In genomic region chr4:135257881-135258476, GRCm38 (mm10) we compare ENCODE assay signal across 9 mouse cellular contexts. TPM values are rescaled to one million over a fixed set of nuclear protein-coding genes. Genes with fewer than 3 reads are reported as not detected.
DNase-seq lines count a peak whose midpoint lies in the region; ATAC-seq lines count a peak whose summit lies in the region.
"Had no signal": no experiment of that assay in that cellular context is flagged by ENCODE, and none has a peak within 500 bp of the region (broad histone marks: within the 10 kb centered on the region; RNA-seq: fewer than 3 reads in every experiment).

No protein-coding gene starts in this region.

- H3K9ac ChIP-seq in kidney, embryonic 14.5 days (ENCODE audit: low read depth, low read length): peak overlapping the region; percentile 9; the same call in 1 of the 2 replicates
- peak overlapping the region; percentile 2 for H3K9ac ChIP-seq in embryonic facial prominence, embryonic 14.5 days (ENCODE audit: low read depth, low read length)
- H3K9ac ChIP-seq in hindbrain, embryonic 11.5 days (ENCODE audit: low read depth, low read length): no peak overlapping the region
- no peak overlapping the region for H3K9ac ChIP-seq in midbrain, embryonic 15.5 days

- no peak overlapping the region; the same call in 1 of the 2 replicates for H3K27ac ChIP-seq in kidney, embryonic 14.5 days (ENCODE audit: low read depth, low read length)
- peak overlapping the region; percentile 70 for H3K27ac ChIP-seq in embryonic facial prominence, embryonic 14.5 days (replicated peaks; ENCODE audit: low read depth, low read length)
- H3K27ac ChIP-seq in hindbrain, embryonic 11.5 days (ENCODE audit: low read depth, low read length): peak overlapping the region; percentile 63; the same call in 1 of the 2 replicates
- H3K27ac ChIP-seq in midbrain, embryonic 15.5 days: peak overlapping the region; percentile 71

- H3K27me3 ChIP-seq in kidney, embryonic 14.5 days (ENCODE audit: control insufficient read depth, insufficient read depth, low read length): no peaks in the 10 kb centered on the region
- H3K27me3 ChIP-seq in embryonic facial prominence, embryonic 14.5 days (replicated peaks; ENCODE audit: control insufficient read depth, insufficient read depth, low read length): no peaks in the 10 kb centered on the region
- no peaks in the 10 kb centered on the region for H3K27me3 ChIP-seq in hindbrain, embryonic 11.5 days (ENCODE audit: control insufficient read depth, insufficient read depth, low read length)
- no peaks in the 10 kb centered on the region for H3K27me3 ChIP-seq in midbrain, embryonic 15.5 days (replicated peaks)

- no peaks in the 10 kb centered on the region for H3K9me3 ChIP-seq in kidney, embryonic 14.5 days (ENCODE audit: control insufficient read depth, low read length)
- H3K9me3 ChIP-seq in embryonic facial prominence, embryonic 14.5 days (ENCODE audit: control insufficient read depth, low read length): no peaks in the 10 kb centered on the region
- H3K9me3 ChIP-seq in hindbrain, embryonic 11.5 days (ENCODE audit: control insufficient read depth, low read length): no peaks in the 10 kb centered on the region
- no peaks in the 10 kb centered on the region for H3K9me3 ChIP-seq in midbrain, embryonic 15.5 days

- H3K4me3 ChIP-seq in kidney, embryonic 14.5 days (ENCODE audit: low read length): no peak overlapping the region
- H3K4me3 ChIP-seq in embryonic facial prominence, embryonic 14.5 days (ENCODE audit: low read depth, low read length): no peak overlapping the region
- no peak overlapping the region for H3K4me3 ChIP-seq in hindbrain, embryonic 11.5 days (ENCODE audit: low read depth, low read length)
- H3K4me3 ChIP-seq in midbrain, embryonic 15.5 days: no peak overlapping the region

- no peak overlapping the region for H3K4me2 ChIP-seq in kidney, embryonic 14.5 days (replicated peaks; ENCODE audit: low read depth, low read length)
- H3K4me2 ChIP-seq in embryonic facial prominence, embryonic 14.5 days (ENCODE audit: low read depth, low read length): 0 out of 2 replicates have a peak overlapping the region, but pooled peaks have one; percentile 21
- H3K4me2 ChIP-seq in hindbrain, embryonic 11.5 days (replicated peaks; ENCODE audit: low read depth, low read length): no peak overlapping the region
- H3K4me2 ChIP-seq in midbrain, embryonic 15.5 days: peak overlapping the region; percentile 18; the same call in 1 of the 2 replicates

- peaks cover 29% of the 10 kb centered on the region for H3K4me1 ChIP-seq in kidney, embryonic 14.5 days (ENCODE audit: control insufficient read depth, insufficient read depth, low read length)
- peaks cover 18% of the 10 kb centered on the region; the same call in 1 of the 2 replicates for H3K4me1 ChIP-seq in embryonic facial prominence, embryonic 14.5 days (ENCODE audit: control insufficient read depth, insufficient read depth, low read length)
- no peaks in the 10 kb centered on the region for H3K4me1 ChIP-seq in hindbrain, embryonic 11.5 days (replicated peaks; ENCODE audit: control insufficient read depth, insufficient read depth, low read length)
- peaks cover 19% of the 10 kb centered on the region for H3K4me1 ChIP-seq in midbrain, embryonic 15.5 days

- DNase-seq in kidney, adult 11 months: no peak
- no peak for DNase-seq in embryonic facial prominence, embryonic 14.5 days (ENCODE audit: low spot score)
- no peak for DNase-seq in hindbrain, embryonic 11.5 days (ENCODE audit: low spot score)
- no peak for DNase-seq in layer of hippocampus, postnatal 14 days (ENCODE audit: low spot score in 2 of 2)
- no peak for DNase-seq in right cerebral cortex, postnatal 10 days (ENCODE audit: low spot score in 2 of 2)
- DNase-seq in adrenal gland, postnatal 10 days: no peak
- DNase-seq: adrenal gland, adult 8-10 months had no signal

- 69% methylated on average over 9 of the region's 9 CpGs for WGBS in kidney, embryonic 14.5 days
- WGBS in embryonic facial prominence, embryonic 14.5 days: 61% methylated on average over 9 of the region's 9 CpGs
- WGBS in hindbrain, embryonic 11.5 days: 65% methylated on average over 9 of the region's 9 CpGs
- 26% methylated on average over 9 of the region's 9 CpGs for WGBS in midbrain, embryonic 15.5 days

- ATAC-seq in kidney, embryonic 14.5 days (ENCODE audit: low FRiP score, low TSS enrichment): no peak
- ATAC-seq in embryonic facial prominence, embryonic 14.5 days (ENCODE audit: low read depth): no peak
- no peak for ATAC-seq in hindbrain, embryonic 11.5 days (ENCODE audit: low FRiP score)
- no peak for ATAC-seq in midbrain, embryonic 15.5 days (replicated peaks)

- peaks cover 8% of the 10 kb centered on the region; the same call in 1 of the 2 replicates for H3K36me3 ChIP-seq in kidney, embryonic 14.5 days (ENCODE audit: control insufficient read depth, insufficient read depth, low read length)
- peaks cover 18% of the 10 kb centered on the region for H3K36me3 ChIP-seq in embryonic facial prominence, embryonic 14.5 days (ENCODE audit: control insufficient read depth, insufficient read depth, low read length)
- H3K36me3 ChIP-seq in hindbrain, embryonic 11.5 days (ENCODE audit: control insufficient read depth, insufficient read depth, low read length): no peaks in the 10 kb centered on the region
- no peaks in the 10 kb centered on the region for H3K36me3 ChIP-seq in midbrain, embryonic 15.5 days (replicated peaks)

RNA-seq across cellular contexts. Expression of gene Clic4, which starts 14.6 kb away (rescaled TPM):
- 68.5 and 132 TPM in 2 replicates for polyA plus RNA-seq in kidney, embryonic 14.5 days (2014; fragmentation: Nextera tagmentation; extraction: Ambion mirVana)
- 97.5 and 100 TPM in 2 replicates for polyA plus RNA-seq in embryonic facial prominence, embryonic 14.5 days (2014; fragmentation: Nextera tagmentation; extraction: Ambion mirVana)
- 109 and 147 TPM in 2 replicates for polyA plus RNA-seq in hindbrain, embryonic 11.5 days (2014; fragmentation: Nextera tagmentation; extraction: Ambion mirVana)
- 63.8 and 69.5 TPM in 2 replicates for polyA plus RNA-seq in midbrain, embryonic 15.5 days (2015; fragmentation: Nextera tagmentation; extraction: Ambion mirVana)
- 10 to 100 TPM; 37.8 to 40.9 TPM for total RNA-seq in layer of hippocampus, postnatal 14 days (2021)
- 100 to 1,000 TPM; 109 to 128 TPM for total RNA-seq in adrenal gland, postnatal 10 days (2021)

Comparison
In these comparisons a context has a peak if more than half of its experiments do, and no peak if none do; other contexts are left out.
1. H3K4me2 ChIP-seq: peak in embryonic facial prominence, embryonic 14.5 days (single experiment) and midbrain, embryonic 15.5 days (single experiment); none in kidney, embryonic 14.5 days (single experiment) and hindbrain, embryonic 11.5 days (single experiment).
2. H3K9ac ChIP-seq: peak in kidney, embryonic 14.5 days (single experiment) and embryonic facial prominence, embryonic 14.5 days (single experiment); none in hindbrain, embryonic 11.5 days (single experiment) and midbrain, embryonic 15.5 days (single experiment).